Mouse (Mus musculus): ENCODE results near the gene U90926.
"Not testable (repeated sequence)": the region's sequence is repeated elsewhere in the genome, so short reads cannot be mapped to it uniquely, and the experiment has no call there.

Gene U90926

DNA sequence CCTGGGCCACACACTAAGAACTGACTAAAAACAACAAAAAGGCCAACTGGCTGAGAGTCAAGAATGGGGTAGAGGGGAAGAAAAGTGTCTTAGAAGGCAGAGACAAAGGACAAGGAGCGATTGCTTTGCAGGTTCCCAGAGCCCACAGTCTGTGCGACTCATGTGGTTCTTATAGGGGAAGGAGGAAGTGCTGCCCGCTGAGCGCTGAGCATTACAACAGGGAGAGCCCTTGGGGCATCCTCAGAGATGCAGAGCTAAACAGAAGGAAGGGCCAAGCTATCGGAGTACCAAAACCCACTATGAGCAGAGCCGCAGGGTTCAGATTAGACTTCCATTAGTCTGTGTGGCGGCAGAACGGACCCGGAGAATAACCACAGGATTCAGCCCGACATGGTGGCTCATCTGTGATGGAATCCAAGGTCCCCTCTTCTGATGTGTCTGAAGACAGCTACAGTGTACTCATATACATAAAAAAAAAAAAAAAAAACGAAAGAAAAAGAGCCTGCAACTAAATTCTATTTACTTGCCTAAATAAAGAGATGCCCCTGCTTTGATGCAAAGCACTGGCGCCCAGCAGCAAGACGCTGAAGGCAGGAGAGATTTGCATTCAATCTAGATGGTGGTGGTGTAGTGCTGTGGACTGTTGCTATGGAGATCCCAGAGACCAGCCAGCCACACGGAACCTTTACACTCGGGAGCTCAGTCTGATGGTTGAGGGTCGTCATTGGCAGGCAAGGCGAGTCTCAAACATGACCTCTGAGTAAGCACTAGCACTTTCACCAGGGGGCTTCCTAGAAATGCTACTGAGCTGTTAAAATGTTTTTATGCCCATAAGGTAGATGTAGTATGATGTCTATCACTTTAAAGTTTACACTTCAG, 3.9 kb upstream of the U90926 start:
- DNase-seq (ENCODE audit: low spot score) = no peak

DNA sequence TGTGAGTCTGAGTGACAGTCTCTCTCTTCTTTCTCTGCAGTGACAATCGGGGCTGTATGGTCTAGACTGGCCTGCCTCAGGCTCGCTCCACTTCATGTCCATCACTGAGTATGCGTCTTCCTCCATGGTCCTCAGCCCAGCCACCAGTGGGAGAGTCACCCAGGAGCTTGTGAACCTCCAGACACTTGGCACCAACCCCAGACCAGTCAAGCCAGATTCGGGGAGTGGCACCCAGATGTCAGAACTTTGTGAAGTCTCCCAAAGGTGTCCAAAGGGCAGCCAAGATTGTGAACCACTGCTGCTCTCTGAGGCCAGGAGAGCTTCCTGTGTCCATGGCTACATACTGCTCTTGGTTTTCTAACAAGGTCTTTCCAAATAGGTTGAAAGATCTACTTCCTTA, 3.0 kb downstream of the U90926 start:
- no peak for DNase-seq (ENCODE audit: low spot score)

DNA sequence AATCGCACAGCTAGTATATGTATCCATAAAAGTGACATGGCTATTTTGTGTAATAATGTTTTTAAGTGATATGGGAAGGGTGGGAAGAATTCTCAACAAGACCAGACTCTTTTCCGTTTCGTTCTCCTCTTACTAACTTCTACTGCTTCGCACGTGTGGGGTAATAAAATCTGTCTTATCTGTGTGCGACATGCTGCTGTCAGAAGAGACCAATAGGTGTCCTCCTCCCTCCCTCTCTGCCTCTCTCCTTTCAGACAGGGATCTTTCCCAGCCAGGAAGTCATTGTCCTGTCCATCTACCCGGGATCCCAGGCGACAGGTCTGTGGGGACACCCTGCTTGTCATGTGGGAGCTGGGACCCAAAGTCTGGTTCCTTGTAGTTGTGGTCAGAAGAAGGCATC, 5.0 kb downstream of the U90926 start:
- DNase-seq (ENCODE audit: low spot score) = no peak

DNA sequence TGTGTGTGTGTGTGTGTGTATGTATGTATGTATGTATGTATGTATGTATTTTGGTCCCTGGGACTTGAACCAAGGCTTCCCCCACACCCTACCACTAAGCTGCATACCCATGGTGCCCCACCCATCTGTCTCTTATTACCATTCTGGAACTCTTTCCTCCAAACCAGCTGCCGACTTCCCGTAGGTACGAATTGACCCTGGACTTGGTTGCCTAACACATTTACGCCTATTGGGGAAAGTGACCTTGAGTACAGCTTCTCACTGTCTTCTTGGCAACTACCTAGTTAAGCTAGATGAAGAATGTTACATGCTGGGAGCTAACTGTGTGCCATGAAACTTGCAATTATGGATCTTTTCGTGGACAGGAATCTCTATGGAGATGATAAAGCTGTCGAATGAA, 9.1 kb downstream of the U90926 start:
- no peak for DNase-seq (ENCODE audit: low spot score)

DNA sequence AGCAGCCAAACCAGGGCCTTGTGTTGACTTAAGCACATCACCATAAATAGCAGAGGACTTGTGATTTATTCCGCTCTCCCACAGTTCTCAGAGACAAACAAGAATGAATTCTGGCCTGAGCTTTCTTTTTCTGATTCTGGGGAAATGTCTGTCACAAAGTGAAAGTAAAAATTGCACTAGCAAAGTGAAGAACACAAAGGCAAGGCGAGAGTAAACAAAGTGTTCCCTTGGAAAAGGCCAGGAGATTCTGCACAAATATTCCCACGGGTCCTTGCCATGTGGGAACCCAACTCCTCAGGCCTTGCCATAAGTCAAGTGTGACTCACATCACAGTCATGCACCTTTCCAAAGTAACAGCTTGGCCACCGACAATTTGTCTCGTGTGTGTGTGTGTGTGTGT, 9.5 kb downstream of the U90926 start:
- DNase-seq (ENCODE audit: low spot score) = no peak

DNA sequence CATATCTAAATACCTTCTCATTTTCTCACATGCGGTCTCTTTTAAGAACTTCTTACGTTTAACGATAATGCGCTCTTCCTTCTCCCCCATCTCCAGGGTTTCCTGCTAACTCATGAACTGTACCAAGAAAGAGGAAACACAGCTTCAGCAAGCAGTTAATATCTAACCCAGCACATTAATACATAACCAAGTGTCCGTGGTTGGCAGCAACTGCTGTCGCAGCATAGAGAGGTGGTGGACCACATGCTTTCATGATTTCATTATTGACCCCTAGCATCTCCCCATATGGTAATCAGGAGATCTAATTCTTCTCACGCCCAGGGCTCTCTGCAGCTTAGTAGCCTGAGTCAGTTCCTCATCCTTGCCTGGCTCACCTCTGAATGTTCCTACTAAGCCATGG, 10.0 kb downstream of the U90926 start:
- DNase-seq (ENCODE audit: low spot score) = no peak

DNA sequence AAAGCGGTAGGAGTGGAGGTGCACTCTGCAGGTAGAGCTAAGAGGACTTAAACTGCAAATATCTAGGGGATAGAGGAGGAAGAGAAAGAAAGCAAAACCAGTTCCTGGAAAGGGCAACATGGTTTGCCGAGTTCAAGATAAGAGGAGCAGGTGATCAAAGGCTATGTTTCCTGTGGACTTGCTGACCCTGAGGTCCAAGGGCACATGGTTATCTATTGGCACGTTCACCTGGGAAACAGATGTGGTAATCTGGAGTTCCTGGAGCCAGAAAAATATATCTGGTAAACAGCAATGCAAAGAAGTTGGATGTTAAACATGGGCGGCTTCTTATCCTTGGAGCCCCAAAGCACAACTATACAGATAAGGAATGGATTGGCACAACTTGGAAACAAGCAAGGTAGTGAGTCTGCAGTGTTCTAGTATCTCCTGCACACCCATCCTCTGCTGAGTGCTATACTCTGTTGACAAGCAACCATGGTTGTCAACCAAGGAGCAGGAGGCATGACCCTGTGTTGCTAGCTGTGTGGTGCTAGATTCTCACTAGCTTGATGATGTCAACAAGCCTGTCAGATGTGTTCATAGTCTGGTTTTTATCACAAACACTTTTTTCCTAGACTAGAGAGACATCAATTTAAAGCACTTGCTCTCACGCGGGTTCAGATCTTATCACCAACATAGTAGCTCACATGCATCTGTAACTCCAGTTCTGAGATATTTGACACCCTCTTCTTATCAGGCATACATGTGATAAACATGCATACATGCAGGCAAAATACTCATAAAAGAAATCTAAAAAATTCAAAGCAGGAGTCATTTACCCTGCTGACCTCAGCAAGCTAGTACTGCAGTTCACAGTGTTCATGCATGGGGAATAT, 10.8 kb downstream of the U90926 start:
- no peak for DNase-seq (ENCODE audit: low spot score)

DNA sequence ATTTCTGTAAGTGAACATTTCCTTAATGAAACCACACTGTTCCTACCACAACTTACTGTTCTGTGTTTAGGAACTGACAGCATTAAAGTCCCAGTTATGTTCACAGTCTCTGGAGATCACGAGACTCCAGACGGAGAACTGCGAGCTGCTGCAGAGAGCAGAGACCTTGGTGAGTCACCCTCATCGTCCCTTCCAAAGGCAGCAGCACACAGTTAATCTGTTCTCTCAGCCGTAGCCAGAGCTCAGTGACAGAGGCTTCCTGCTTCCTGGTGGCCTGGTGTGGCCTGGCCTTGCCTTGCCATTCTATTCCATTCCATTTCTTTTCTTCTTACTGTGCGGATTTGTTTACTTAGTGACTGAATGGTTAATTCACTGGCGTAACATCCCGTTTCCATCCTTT, 16.9 kb downstream of the U90926 start:
- DNase-seq (ENCODE audit: low spot score) = no peak

DNA sequence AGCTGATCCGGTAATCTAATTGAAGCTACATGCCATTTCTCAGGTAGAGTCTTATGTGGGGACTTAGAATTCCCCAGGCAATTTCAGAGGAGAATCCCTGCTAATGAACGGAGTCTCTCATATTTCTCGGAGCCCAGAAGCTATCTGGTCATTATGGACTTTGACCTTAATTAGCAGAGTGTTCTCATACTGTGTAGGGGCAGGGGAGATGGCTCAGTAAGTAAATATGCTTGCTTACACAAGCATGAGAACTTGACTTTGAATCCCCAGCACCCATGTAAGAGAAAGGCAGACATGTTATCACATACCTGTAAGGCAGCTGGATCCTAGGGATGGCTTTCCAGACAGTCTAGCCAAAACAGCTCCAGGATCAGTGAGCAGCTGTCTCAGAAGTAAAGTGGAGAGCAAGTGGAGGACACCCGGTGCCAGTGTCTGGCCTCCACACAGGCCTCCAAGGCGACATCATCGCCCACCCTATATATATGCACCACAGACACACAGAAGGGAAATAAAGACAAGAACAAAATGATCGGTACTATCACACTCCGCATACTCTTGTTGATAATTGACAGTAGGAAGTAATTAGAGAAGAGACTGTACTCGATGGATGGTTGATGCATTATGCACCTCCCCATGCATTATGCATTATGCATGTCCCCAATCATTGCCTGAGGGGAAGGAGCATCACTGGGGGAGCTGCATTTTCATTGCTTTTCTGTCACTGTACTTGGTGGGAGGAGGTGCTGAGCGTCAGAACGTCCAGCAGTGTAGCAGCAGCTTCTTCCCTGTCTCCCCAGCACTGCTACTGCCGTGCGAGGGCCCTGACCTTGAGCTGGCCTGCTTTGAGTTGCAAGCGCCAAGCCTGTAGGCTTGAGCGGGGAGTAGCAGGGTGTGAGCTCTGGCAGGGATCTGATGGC, 18.1 kb downstream of the U90926 start:
- no peak for DNase-seq (ENCODE audit: low spot score)

DNA sequence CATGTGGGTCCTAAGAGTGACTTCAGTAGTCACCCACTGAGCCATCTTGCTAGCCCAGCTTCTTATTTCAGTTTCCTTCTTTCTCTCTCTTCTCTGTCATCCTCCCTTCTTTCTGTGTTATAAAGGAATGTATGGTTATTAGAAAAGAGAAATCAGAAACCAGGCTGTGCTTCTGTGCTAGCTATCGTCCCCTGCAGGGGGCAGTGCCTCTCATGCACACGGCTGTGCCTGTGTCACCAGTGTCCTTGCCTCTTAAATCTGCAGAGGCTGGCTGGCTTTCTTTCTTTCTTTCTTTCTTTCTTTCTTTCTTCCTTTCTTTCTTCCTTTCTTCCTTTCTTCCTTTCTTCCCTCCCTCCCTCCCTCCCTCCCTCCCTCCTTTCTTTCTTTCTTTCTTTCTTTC, 19.5 kb downstream of the U90926 start:
- DNase-seq (ENCODE audit: low spot score) = not testable (repeated sequence)

DNA sequence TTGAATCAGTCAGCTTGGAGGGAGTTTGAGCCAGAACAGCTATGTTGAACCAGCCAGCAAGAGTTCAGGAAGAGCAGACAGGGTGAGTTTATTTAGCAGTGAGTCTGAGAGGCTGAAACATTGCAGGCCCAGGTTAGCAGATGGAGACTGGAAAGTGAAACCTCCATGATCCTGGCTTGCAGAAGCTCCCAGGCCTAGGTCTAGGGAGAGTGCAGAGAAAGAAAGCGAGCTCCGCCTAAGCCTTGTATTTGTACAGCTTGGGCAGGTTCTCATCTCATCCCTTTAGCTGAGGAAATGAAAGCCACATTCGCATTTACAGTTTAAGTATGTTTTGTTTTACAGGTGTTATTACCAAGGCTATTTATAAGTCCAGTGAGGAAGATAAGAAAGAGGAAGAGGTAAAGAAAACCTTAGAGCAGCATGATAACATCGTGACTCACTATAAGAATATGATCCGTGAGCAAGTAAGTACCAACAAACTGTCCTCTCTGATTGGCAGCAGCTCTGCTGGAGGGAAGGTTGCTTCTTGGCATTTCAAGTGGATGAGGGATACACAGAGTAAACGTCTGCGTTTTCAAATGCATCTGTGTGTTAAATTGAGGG, 26.2 kb downstream of the U90926 start:
- no peak for DNase-seq (ENCODE audit: low spot score)

DNA sequence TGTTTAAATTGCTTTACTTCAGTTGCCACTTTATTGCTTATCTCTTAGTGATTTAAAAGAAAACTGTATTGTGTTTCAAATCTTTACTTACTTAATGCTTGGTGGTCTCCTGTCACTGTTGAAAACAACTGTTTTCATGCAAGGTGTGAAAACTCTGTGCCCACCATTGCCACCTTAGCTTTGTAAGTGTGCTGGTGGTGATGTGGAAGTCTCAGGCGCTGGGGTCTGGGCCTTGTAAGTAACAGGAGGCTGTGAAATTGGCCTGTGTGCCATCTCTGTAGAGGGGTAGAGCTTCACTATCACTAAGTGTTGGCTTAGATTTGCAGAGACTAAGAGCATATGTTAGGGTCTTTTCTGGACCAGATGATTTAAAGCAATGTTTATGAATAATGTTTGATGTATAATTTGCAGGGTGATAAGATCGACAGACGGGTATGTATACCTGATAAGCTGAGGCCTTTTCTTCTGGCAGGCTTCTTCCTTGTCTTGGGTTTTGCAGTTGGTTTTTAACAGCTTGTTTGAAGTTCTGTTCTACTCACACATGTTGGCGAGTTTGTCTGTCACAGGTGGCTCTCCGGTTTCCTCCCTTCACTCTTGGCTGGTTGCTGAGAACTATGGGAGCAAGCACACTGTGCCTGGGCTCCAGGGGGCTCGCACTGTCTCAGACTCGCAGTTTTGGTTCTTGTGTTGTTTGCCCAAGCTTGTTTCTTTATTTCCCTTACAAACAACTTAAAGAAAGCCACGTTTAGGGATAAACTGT, 32.0 kb downstream of the U90926 start:
- no peak for DNase-seq (ENCODE audit: low spot score)

DNA sequence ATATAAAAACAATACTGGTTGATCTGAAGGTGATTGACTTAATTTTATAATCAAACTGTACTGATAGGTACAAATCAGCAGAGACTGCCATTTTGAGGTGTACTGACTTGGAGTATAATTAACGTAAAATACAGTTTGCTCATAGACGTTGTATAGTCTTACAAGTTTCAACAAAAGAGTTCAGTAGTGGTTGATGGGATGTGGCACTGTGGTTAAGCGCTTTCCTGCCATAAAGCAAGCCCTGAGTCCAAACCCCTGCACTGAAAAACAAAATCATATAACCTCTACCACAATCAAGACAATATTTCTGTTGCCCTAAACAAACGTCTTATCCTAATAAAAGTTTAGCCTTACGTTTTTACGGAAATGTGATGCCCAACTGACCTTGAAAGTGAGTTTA, 49.2 kb downstream of the U90926 start:
- no peak for DNase-seq (ENCODE audit: low spot score)
